Mouse (Mus musculus): ENCODE data around the gene Egfl7.

Egfl7 gene

DNA sequence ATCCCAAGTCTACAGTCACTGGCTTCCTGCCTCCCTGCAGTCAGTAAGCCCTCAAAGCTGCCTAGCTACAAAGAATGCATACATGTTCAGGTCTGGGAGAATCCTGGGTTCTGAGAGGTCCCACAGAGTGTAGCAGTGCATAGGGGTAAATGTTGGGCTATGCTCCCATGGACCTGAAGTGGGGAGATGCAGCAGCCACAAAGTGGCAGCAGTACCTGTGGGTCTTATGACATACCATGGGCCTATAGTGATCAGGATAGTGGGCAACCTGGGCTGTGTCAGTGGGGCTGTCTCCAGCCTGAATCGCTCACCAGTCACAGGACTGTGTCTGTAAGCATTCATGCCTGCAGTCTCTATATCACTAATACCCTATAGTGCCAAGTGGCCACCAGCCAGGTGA, at the start of gene Egfl7:
Egfl7 (plus strand) TSS at position 301 of the 400 bp plus-strand sequence.
- no peak for DNase-seq (ENCODE audit: low read depth, low spot score)

DNA sequence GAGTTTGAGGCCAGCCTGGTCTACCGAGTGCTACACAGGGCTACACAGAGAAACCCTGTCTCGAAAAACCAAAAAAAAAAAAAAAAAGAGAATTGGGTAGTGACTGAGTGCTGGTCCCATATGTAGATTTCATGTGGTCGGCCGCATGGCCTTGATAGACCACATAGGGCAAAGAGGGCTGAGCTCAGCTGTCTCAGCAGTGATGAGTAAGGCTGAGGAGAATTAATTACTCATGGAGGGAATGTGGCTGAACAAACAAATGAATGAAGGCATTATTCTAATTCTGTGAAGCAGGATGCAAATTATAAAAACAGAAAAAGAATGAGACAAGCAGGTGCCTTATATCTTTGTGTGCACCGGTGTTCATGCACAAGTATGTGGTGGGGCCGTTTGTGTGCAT, 48.0 kb upstream of the Egfl7 start:
- no peak for DNase-seq (ENCODE audit: low read depth, low spot score)

DNA sequence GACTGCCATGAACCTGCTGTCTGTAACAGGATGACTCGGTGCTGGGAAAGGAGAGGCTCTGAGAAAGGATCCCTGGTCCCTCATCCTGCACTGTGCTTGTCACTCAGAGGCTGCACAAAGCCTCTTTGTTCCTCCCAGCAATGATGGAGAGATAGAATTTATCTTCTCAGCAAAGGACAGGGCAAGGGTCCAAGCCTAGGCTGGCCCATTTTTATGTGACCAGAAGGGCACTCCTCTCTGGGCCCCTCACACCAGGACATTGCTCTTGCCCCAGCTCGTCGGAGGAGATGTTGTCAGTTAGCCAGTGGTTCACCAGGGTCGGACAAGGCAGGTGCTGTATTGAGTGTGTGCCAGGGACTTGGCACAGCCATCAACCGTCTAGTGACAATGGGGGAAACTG, 46.6 kb upstream of the Egfl7 start:
- no peak for DNase-seq (ENCODE audit: low read depth, low spot score)

DNA sequence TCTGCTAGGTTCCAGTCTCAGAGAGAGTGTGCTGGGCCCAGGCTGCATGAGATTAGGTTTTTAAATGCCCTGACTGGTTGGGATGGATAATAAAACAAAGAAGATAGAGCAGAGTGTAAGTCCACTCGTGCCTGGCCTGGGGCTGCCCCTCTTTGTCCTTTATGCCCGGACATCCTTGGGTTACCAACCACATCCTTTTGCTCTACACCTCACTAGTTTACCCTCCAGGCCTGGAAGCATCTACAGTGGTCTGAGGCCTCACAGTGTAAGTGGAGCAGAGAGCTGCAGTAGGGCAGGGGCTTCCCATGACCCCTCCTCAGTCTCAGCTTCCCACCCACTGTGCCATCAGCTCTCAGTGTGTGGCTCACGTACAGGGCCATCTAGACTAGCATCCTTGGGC, 45.7 kb upstream of the Egfl7 start:
- no peak for DNase-seq (ENCODE audit: low read depth, low spot score)

DNA sequence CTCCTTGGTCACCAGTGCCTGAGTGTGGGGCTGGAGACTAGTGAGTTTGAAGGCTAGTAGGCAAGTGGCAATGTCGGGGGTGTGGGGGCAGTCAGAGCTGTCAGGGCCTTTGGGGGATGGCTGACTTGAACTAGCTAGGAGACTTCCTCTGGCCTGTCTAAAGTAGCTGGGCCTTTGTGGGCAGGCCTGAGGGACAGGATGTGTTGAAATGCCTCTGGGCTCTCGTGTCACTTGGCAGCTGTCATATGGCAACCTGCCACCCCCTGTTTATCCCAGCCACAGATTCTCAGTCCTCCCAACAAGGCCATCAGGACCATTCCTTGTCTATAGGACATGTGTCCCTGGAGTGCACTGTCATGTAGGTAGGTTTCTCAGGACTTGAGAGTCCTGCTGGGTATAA, 45.2 kb upstream of the Egfl7 start:
- no peak for DNase-seq (ENCODE audit: low read depth, low spot score)

DNA sequence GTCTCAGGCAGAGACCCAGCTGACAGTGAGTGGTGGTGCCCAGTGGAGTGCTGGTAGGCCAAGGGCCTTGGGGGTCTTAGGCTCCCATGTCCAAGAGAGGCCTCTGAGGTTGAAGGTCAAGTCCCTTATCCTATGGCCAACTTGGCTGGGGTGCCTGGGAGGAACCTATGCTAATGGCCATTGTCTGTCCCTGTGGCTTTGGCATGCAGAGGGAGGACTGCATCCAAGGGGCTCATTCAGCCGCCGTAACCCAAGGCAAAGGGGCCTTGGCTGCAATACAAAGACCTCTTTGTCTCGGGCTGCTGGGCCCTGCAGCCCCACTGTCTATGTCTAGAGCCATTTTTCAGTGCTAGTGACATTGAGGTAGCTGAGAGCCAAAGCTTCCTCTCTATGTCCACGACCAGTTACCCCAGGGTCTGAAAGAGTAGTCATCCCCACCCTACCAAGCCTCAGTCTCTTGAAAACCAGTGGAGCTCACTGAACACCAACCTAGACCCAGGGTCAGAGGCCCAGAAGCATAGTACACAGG, 44.2 kb upstream of the Egfl7 start:
- DNase-seq (ENCODE audit: low read depth, low spot score) = no peak

DNA sequence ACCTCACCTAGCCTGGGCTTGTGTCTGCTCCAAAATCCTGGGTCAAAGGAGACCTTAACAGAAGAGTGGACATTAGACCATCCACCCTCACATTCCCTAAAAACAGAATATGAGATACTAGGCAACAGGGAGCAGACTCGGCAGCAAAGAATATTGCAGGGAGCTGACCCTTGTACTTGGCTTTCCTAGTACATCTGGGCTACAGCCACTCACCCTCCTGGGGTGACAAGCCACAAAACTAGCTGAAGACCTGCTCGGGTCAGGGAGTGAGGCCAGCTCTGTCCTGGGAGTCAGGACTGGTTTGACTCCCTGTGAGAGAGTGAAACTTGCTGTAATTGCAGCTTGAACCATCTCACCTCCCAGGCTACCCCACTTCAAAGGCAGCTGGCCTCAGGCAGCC, 40.3 kb upstream of the Egfl7 start:
- DNase-seq (ENCODE audit: low read depth, low spot score) = no peak

DNA sequence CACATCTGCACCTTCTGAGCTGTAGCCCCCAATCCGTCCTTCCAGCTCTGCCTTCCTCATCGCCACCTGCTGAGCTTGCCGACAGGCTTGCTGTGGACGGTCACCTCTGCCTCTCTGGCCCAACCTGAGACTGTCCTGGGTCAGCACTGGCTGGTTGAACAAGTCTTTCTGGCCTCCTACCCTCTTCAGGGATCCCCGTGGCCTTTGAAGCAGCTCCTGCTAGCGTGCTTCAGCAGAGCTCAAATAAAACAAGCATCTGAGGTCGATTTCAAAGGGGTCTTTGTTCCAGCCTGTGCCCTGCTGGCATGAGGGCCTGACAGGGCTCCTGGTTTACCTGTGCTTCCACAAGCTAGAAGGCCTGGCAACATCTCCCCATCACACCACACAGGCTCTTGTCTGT, 39.1 kb upstream of the Egfl7 start:
- DNase-seq (ENCODE audit: low read depth, low spot score) = no peak

DNA sequence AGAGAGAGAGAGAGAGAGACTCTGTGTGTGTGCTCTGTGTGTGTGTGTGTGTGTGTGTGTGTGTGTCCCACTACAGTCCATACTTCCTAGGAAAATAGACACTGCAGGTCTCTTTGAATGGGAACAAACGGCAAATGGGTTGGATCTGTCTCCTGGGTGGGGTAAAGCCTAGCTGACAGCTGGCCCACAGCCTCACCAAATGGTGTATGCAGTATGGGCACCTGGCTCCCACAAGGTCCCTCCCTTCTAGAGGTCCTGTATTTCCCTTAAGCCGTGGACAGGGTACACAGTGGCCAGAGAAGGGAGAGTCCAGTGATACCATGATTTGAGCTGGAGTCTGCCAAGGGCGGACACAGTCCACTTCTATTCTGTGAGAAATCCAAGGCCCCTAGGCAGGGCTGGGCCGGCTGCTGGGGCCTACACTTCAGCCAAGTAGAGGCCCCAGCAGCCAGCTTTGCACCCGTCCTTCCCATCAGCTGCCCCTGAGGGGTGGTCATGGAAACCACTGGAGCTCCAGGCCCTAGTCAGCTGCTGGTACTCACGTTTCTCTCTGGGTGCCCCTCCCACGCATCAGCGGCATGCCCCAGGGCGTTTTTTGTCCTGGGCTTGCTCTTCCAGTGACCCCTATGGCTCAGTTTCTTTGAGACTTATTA, 38.4 kb upstream of the Egfl7 start:
- DNase-seq (ENCODE audit: low read depth, low spot score) = no peak

DNA sequence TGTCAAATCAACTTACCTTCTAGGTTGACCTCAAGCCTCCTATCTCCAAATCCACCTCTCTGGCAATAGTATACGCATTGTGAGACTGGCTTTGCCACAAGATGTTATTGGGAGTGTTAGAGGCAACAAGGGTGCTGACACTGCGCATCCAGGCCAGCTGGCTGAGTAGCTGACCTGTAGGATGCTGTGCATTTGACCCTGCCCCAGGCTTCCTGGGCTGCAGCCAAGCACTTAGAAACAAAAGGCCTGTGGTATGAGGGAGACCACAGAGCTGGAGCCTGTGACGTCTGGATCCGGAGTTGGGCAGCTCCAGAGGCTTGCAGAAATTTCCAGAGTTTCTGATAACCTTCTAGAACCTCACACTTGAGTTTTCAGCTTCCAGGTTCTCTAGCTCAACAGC, 36.7 kb upstream of the Egfl7 start:
- DNase-seq (ENCODE audit: low read depth, low spot score) = no peak

DNA sequence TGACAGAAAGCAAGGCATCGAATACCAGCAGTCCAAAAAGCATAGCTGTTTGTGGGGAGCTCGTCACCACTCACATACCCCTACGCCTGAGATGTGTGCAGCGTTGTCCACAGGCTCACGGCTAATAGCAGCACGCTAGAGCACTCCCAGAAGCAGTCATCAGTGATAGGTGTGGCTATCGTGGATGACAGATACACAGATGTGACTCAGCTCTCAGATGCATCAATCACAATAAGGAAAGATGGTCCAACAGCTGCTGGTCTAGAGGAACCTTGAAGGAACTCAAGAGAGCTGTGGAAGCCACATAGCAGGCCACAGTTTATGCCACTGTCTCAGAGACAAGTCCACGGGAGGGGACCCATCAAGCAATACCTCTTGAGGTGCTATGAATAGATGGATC, 36.0 kb upstream of the Egfl7 start:
- DNase-seq (ENCODE audit: low read depth, low spot score) = no peak

DNA sequence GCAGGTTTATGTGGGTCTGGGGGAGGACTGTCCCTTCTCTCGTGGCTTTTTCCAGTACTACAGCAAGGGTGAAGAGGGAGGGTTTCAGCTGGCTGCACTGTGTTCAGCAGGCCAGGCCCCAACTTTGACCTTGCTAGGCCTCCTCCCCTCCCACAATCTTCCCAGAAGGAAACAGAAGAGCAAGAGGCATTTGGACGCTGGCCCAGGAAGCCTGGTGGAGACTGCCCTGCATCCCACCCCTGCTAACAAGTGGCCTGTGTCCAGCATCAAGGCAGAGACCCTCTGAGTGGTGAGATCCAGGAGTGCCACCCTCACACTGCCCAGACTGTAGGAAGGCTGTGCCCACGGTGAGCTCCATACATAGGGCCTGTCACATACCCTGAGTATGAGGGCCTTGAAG, 35.5 kb upstream of the Egfl7 start:
- no peak for DNase-seq (ENCODE audit: low read depth, low spot score)

DNA sequence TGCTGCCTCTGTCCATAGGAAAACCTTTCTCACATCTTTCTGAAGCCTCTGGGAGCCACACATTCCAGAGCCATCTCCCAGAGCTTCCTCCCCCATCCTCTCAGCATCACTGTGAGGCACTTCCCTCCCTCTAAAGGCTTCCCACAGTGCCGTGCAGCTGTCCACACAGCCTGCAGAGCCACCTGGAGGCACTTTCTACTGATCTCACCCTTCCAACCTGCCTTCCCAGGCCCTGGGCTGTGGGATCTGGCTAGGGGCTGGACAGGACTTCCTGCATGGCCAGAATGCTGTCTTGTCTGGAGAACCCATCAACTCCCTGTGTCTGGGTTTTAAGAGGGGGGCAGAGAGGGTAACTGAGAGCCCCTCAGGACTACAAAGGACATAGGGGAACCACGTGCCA, 32.3 kb upstream of the Egfl7 start:
- DNase-seq (ENCODE audit: low read depth, low spot score) = no peak

DNA sequence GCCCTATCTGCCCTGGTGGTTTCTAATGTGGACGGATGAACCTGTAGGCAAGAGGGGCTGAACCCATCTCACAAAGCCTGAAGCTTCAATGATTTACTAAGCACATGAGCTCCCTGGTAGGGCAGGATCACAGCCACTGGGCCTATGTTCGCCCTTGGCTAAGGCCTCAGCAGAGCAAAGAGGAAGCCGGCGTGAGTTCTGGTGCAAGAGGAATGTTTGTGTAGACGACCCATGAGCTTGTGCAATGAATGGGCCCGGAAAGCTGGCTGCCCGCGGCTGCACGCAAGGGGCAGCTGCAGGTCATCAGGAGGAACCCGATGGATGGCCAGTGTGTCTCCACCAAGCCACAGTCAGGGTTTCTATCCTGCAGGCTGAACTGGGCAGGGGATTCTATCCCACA, 30.0 kb upstream of the Egfl7 start:
- no peak for DNase-seq (ENCODE audit: low read depth, low spot score)

DNA sequence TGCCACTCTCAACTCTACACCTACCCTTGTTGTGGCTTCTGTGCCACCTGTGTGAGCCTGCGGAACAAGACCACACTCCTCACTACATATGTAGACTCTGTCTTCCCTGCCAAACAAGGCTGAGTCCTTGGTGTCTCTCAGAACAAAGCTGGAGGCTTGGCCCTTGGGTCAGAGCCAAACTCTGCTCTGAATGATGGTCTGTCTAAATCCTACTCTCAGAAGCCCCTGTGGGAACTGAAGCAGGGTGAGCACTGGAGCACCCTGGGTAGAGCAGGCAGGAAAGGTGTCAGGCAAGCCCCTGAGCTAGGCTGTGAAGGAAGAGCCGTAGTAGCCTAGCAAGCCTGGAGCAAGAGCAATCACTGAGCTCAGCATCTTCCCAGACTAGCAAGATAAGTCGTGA, 29.6 kb upstream of the Egfl7 start:
- DNase-seq (ENCODE audit: low read depth, low spot score) = no peak

DNA sequence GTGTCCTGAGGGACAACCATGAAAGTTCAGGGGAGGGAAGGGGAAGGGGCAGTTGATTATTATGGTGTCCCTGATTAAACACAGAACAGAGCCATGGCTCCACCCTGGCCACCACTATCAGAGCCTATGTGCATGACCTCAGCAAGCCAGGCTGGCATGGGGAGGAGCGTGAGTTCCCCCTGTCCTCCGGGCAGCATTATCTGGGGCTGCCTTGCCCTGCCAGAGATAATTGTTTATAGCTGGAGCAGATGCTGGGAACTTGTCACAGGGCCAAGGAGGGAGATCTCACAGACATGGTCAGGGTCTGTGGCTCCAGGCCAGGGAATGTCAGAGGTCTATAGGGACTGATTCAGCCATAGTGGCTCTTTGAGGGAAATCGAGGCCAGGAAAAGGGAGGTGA, 29.0 kb upstream of the Egfl7 start:
- no peak for DNase-seq (ENCODE audit: low read depth, low spot score)

DNA sequence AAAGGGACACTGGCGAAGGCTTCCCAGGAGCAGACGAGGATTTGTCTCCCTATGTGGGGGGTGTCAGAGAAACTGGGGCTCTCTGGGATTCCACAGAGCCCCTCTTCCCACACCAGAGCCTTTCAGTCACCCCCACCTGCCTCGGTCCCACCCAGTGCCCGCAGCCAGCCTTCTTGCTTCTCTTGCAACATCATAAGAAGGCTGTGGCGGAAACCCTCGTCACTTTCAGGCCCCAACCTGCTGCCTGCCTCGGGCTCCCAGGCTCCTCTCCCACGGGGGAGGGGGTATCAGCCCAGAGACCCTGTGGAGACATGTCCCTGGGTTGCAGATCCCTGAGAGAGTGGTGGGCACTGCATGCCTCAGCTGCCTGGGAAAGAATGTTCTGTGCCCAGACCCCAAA, 28.4 kb upstream of the Egfl7 start:
- DNase-seq (ENCODE audit: low read depth, low spot score) = no peak

DNA sequence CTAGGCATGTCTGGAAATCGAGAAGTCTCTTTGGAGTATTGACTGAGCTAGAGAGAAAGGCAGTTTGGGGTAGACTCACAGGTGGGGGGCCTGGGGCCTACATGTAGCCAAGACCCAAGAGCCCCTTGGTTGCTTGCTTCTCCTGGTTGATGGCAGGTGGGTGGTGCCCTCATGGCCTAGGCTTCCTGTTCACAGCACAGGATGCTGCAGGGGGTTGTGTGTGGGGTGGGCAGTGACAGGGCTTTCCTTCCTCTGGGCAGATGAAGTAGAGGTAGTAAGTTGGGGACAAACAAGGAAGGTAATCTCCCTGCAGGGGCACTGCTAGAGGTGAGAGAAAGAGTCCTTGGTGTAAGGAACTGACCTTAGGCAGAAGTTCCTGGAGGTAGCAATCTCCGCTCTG, 27.7 kb upstream of the Egfl7 start:
- DNase-seq (ENCODE audit: low read depth, low spot score) = no peak

DNA sequence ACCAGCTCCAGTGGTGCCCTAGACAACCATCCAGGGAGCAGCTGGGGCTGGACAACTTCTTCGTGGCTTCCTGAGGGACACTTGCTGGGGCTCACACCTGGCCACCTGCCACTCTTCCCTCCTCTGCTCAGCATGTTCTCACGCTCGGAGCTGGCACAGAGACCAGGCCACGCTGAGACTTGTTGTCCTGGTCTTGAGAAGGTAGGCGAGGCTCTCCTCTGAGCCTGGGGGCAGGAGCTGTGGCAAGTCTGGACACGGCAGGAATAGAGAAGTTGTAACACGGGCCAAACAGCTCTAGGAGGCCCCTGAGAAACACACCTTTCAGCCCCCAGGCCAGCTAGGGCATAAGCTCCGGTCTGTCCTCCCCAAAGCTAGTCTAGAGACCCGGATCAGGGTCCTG, 25.9 kb upstream of the Egfl7 start:
- no peak for DNase-seq (ENCODE audit: low read depth, low spot score)

DNA sequence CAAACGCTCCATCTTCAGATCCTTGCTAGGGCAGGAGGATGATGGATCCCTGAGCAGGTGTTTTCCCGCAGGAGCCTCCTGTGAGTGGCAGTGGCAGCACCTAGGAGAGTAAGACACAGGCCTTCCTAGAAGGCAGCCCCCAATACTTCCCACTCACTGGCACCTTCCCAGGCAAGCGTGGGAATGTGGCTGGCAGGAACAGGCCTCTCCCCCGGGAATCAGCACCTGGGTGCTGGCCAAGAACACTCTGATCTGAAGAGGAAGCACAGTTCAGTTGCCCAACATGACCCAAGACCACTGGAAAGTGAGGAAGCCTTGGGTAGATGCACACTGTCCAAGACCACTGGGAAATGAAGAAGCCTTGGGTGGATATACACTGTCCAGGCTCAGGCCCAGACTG, 24.7 kb upstream of the Egfl7 start:
- no peak for DNase-seq (ENCODE audit: low read depth, low spot score)

DNA sequence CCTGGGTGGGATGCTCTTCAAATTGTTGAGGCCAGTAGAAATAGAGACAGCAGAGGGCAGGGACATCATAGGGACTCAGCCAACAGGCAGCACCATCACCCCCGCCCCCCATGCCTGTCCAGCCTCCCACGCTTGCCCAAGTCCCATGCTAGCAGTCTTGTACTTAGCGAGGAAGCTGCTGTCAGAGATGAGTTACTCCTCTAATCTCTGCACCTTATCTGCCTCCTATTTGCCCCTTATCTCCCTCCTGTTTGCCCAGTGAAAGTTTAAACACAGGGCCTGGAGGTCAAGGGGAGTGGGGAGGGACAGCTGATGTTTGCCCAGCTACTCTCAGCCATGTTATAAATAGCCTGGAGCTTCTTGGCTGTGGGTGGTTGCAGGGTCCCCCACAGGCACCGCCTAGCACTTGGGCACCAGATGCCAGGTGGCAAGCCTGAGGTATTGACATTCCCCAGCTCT, 23.2 kb upstream of the Egfl7 start:
- DNase-seq (ENCODE audit: low read depth, low spot score) = no peak

DNA sequence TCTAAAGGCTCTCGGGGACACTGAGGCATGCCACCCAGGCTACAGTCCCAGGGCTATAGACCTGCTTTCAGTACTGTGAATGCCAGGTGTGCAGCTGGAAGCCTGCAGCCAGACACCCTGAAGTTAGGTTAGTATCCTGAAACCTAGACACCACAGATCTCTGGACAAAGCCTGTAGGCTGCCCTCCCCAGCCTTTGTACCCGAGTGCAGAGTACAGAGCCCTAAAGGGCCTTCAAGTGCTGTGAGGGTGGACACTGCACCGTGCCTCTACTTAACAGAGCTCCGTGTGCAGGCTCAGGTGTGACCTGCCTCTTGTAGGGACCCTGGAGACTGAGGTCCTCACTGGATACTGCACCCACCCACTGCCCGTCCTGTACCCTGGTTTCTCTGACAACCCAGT, 19.3 kb upstream of the Egfl7 start:
- DNase-seq (ENCODE audit: low read depth, low spot score) = no peak

DNA sequence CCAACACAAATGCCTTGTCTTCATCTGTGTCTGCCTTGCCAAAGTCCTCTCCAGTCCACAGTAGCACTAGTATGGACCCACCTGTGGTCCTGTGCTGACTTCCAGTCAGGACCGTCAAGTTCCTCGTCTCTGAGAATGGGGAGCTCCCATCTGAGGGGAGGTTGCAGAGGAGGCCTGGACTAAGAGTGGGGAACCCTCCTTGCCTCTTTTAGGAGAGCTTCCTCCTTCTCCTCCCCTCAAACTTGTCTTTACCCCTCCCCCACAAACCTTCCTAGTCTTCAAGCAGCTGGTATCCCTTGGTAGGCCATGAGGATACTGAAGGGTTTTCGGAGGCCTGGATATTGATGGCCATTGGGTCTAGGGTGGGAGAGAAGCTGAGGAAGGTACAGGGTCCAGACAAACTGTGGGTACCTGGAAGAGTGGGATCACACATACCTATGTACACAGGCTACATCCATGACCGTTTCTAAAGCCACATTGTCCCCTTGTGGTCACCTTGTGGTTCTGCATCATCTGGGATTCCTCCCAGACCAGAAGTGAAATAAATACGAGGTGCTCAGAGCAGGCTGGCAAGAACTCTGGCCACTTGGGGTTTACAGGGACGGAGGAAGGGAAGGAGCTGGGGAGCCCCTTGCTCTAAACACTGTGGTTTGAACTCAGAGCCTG, 18.3 kb upstream of the Egfl7 start:
- peak; percentile 80 for DNase-seq (ENCODE audit: low read depth, low spot score)

DNA sequence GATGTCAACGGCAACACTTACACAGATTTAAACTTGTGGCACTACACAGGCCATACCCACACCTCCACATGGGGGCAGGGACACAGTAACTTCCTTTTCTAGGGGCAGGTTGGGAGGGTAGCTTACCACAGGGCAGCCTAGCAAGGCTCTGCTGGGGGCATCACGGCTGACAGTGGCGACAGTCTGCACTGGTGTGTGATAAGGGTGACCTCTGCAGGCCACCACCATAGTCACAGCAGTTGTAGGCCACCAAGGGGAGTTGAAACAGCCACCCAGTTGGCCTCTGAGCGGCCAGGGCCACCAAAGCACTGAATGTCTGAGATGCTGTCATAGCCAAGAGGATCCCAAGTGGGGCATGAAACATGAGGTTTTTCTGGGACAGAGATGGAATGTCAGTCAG, 13.6 kb upstream of the Egfl7 start:
- DNase-seq (ENCODE audit: low read depth, low spot score) = peak; percentile 31

Measured in forelimb bud, embryonic 11.5 days (tissue).